Mouse (Mus musculus) cortical plate, adult 2 months (tissue): ENCODE measurements around the gene Dap.

ENCODE experiments used
- CTCF ChIP-seq: fragments of 200-500 bp; IDR thresholded peaks from 2 replicates; pipeline ENCODE4 v1.5.1; 2011; ENCODE audit warnings: mild to moderate bottlenecking, control low read depth, low read length; ENCODE audit not compliant: insufficient read depth; ENCODE audit errors: extremely low read depth
- POLR2A ChIP-seq: fragments of 200-500 bp; IDR thresholded peaks from 2 replicates; pipeline ENCODE4 v1.6.1; 2011; ENCODE audit warnings: mild to moderate bottlenecking, low read length, control low read depth; ENCODE audit not compliant: insufficient read depth; ENCODE audit errors: extremely low read depth

DNA sequence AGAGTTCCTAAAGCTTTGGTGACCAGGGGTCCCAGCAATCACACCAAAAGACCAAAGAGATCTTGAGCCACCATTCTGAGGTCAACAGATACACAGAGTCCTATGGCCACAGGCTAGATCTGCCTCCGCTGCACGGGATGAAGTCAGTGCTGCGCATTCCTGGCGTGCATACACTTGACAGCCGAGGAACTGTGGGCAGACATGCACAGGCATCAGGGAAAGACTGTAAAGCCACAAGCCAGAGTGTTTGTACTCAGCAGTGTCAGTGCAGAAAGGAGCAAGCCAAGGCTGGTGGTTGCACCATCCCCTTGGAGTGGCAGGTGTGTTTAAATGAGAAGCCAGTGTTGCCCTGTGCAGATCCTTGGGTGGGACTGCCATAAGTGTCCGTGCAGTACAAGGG, 31.6 kb downstream of the Dap start:
- no peak for TF ChIP-seq POLR2A
- TF ChIP-seq CTCF: no peak
